Mouse (Mus musculus): ENCODE results near the gene Eef1akmt3. TPM values are rescaled to one million over a fixed set of nuclear protein-coding genes. Genes with fewer than 3 reads are reported as not detected.

The Eef1akmt3 gene
- polyA plus RNA-seq, 1 experiment from 2014 or later: 0.19 TPM

GRCm38 (mm10) chr10:127040569-127041214 lies 621 bp downstream of the Eef1akmt3 start:
- WGBS: 2% methylated on average over 20 of the region's 20 CpGs
- Histone ChIP-seq H3K27me3 (ENCODE audit: control insufficient read depth, insufficient read depth, low read length) (no peaks in the 10 kb centered on the region; the same call in 1 of the 2 replicates), H3K4me3 (ENCODE audit: low read depth, low read length) (peak overlapping the region; percentile 90), H3K4me1 (ENCODE audit: control insufficient read depth, insufficient read depth, low read length) (0 out of 2 replicates have a peak, but pooled peaks cover 4% of the 10 kb centered on the region), H3K4me2 (ENCODE audit: low read depth, severe bottlenecking) (peak overlapping the region; percentile 98), H3K36me3 (ENCODE audit: control insufficient read depth, insufficient read depth, low read length) (no peaks in the 10 kb centered on the region), H3K27ac (replicated peaks; ENCODE audit: low read depth, low read length) (no peak overlapping the region), H3K9me3 (ENCODE audit: control insufficient read depth, low read length) (no peaks in the 10 kb centered on the region), H3K9ac (ENCODE audit: low read length) (peak overlapping the region; percentile 63)
- ATAC-seq (ENCODE audit: insufficient number of reproducible peaks, low FRiP score, low TSS enrichment, low read depth): no peak; the same call in 1 of the 2 replicates
- no peak for DNase-seq (ENCODE audit: low spot score)

GRCm38 (mm10) chr10:127037641-127038040 lies 3.7 kb downstream of the Eef1akmt3 start:
- Histone ChIP-seq H3K4me2 (ENCODE audit: low read depth, severe bottlenecking) (no peak overlapping the region), H3K27ac (replicated peaks; ENCODE audit: low read depth, low read length) (no peak overlapping the region), H3K27me3 (ENCODE audit: control insufficient read depth, insufficient read depth, low read length) (no peaks in the 10 kb centered on the region; the same call in 1 of the 2 replicates), H3K9me3 (ENCODE audit: control insufficient read depth, low read length) (no peaks in the 10 kb centered on the region), H3K4me1 (ENCODE audit: control insufficient read depth, insufficient read depth, low read length) (0 out of 2 replicates have a peak, but pooled peaks cover 4% of the 10 kb centered on the region), H3K4me3 (ENCODE audit: low read depth, low read length) (no peak overlapping the region), H3K9ac (ENCODE audit: low read length) (no peak overlapping the region), H3K36me3 (ENCODE audit: control insufficient read depth, insufficient read depth, low read length) (no peaks in the 10 kb centered on the region)
- ATAC-seq (ENCODE audit: insufficient number of reproducible peaks, low FRiP score, low TSS enrichment, low read depth) (no peak), DNase-seq (ENCODE audit: low spot score) (no peak)
- 75% methylated on average over 12 of the region's 12 CpGs for WGBS

GRCm38 (mm10) chr10:127036273-127036672 lies 5.0 kb downstream of the Eef1akmt3 start:
- ATAC-seq (ENCODE audit: insufficient number of reproducible peaks, low FRiP score, low TSS enrichment, low read depth) (no peak), DNase-seq (ENCODE audit: low spot score) (no peak)
- Histone ChIP-seq H3K4me1 (ENCODE audit: control insufficient read depth, insufficient read depth, low read length) (no peaks in the 10 kb centered on the region), H3K4me2 (ENCODE audit: low read depth, severe bottlenecking) (no peak overlapping the region), H3K27ac (replicated peaks; ENCODE audit: low read depth, low read length) (no peak overlapping the region), H3K36me3 (ENCODE audit: control insufficient read depth, insufficient read depth, low read length) (no peaks in the 10 kb centered on the region), H3K4me3 (ENCODE audit: low read depth, low read length) (no peak overlapping the region), H3K9me3 (ENCODE audit: control insufficient read depth, low read length) (no peaks in the 10 kb centered on the region), H3K9ac (ENCODE audit: low read length) (no peak overlapping the region), H3K27me3 (ENCODE audit: control insufficient read depth, insufficient read depth, low read length) (no peaks in the 10 kb centered on the region; the same call in 1 of the 2 replicates)
- WGBS: 84% methylated on average over 12 of the region's 12 CpGs

GRCm38 (mm10) chr10:127033301-127033741 lies 8.0 kb downstream of the Eef1akmt3 start:
- no peak overlapping the region for H3K27ac ChIP-seq (replicated peaks; ENCODE audit: low read depth, low read length)

GRCm38 (mm10) chr10:127030336-127031296 lies 10.7 kb downstream of the Eef1akmt3 start, which contains the start of gene Tsfm:
Gene Tsfm (minus strand): TSS chr10:127030840.
- Histone ChIP-seq H3K27ac (replicated peaks; ENCODE audit: low read depth, low read length) (peak within 1 kb of the TSS; percentile 56; the same call in 1 of the 2 replicates), H3K9me3 (ENCODE audit: control insufficient read depth, low read length) (no peaks in the 10 kb centered on the region), H3K4me1 (ENCODE audit: control insufficient read depth, insufficient read depth, low read length) (no peaks in the 10 kb centered on the region), H3K36me3 (ENCODE audit: control insufficient read depth, insufficient read depth, low read length) (peaks cover 15% of the 10 kb centered on the region), H3K9ac (ENCODE audit: low read length) (peak within 1 kb of the TSS; percentile 90), H3K4me3 (ENCODE audit: low read depth, low read length) (peak within 1 kb of the TSS; percentile 87), H3K27me3 (ENCODE audit: control insufficient read depth, insufficient read depth, low read length) (no peaks in the 10 kb centered on the region), H3K4me2 (ENCODE audit: low read depth, severe bottlenecking) (peak within 1 kb of the TSS; percentile 69)
- DNase-seq (ENCODE audit: low spot score) (peak; percentile 94), ATAC-seq (ENCODE audit: insufficient number of reproducible peaks, low FRiP score, low TSS enrichment, low read depth) (peak; percentile 80)
- WGBS: 6% methylated on average over 56 of the region's 56 CpGs

More at GRCm38 (mm10) chr10:127033301-127033741, 8.0 kb downstream of the Eef1akmt3 start:
- Histone ChIP-seq H3K9me3 (ENCODE audit: control insufficient read depth, low read length) (no peaks in the 10 kb centered on the region), H3K9ac (ENCODE audit: low read length) (no peak overlapping the region), H3K36me3 (ENCODE audit: control insufficient read depth, insufficient read depth, low read length) (peaks cover 4% of the 10 kb centered on the region), H3K27me3 (ENCODE audit: control insufficient read depth, insufficient read depth, low read length) (no peaks in the 10 kb centered on the region), H3K4me3 (ENCODE audit: low read depth, low read length) (no peak overlapping the region), H3K4me2 (ENCODE audit: low read depth, severe bottlenecking) (no peak overlapping the region), H3K4me1 (ENCODE audit: control insufficient read depth, insufficient read depth, low read length) (no peaks in the 10 kb centered on the region)
- WGBS: 84% methylated on average over 8 of the region's 8 CpGs
- no peak for DNase-seq (ENCODE audit: low spot score)
- ATAC-seq (ENCODE audit: insufficient number of reproducible peaks, low FRiP score, low TSS enrichment, low read depth): no peak

GRCm38 (mm10) chr10:127018422-127018821 lies 22.9 kb downstream of the Eef1akmt3 start:
- Histone ChIP-seq H3K4me1 (ENCODE audit: control insufficient read depth, insufficient read depth, low read length) (0 out of 2 replicates have a peak, but pooled peaks cover 4% of the 10 kb centered on the region), H3K4me3 (ENCODE audit: low read depth, low read length) (no peak overlapping the region), H3K4me2 (ENCODE audit: low read depth, severe bottlenecking) (no peak overlapping the region), H3K27me3 (ENCODE audit: control insufficient read depth, insufficient read depth, low read length) (no peaks in the 10 kb centered on the region), H3K36me3 (ENCODE audit: control insufficient read depth, insufficient read depth, low read length) (peaks cover 4% of the 10 kb centered on the region; the same call in 1 of the 2 replicates), H3K9me3 (ENCODE audit: control insufficient read depth, low read length) (no peaks in the 10 kb centered on the region), H3K9ac (ENCODE audit: low read length) (no peak overlapping the region), H3K27ac (replicated peaks; ENCODE audit: low read depth, low read length) (no peak overlapping the region)
- DNase-seq (ENCODE audit: low spot score) (no peak), ATAC-seq (ENCODE audit: insufficient number of reproducible peaks, low FRiP score, low TSS enrichment, low read depth) (no peak)
- 72% methylated on average over 16 of the region's 16 CpGs for WGBS

GRCm38 (mm10) chr10:127017071-127017470 lies 24.2 kb downstream of the Eef1akmt3 start:
- Histone ChIP-seq H3K4me1 (ENCODE audit: control insufficient read depth, insufficient read depth, low read length) (0 out of 2 replicates have a peak, but pooled peaks cover 4% of the 10 kb centered on the region), H3K9ac (ENCODE audit: low read length) (no peak overlapping the region), H3K4me3 (ENCODE audit: low read depth, low read length) (no peak overlapping the region), H3K27me3 (ENCODE audit: control insufficient read depth, insufficient read depth, low read length) (no peaks in the 10 kb centered on the region), H3K36me3 (ENCODE audit: control insufficient read depth, insufficient read depth, low read length) (no peaks in the 10 kb centered on the region), H3K27ac (replicated peaks; ENCODE audit: low read depth, low read length) (no peak overlapping the region), H3K9me3 (ENCODE audit: control insufficient read depth, low read length) (no peaks in the 10 kb centered on the region), H3K4me2 (ENCODE audit: low read depth, severe bottlenecking) (no peak overlapping the region)
- no peak for DNase-seq (ENCODE audit: low spot score)
- 14% methylated on average over 2 of the region's 2 CpGs for WGBS
- ATAC-seq (ENCODE audit: insufficient number of reproducible peaks, low FRiP score, low TSS enrichment, low read depth): 0 out of 2 replicates have a peak, but pooled peaks have one; percentile 20

GRCm38 (mm10) chr10:127016488-127016887 lies 24.8 kb downstream of the Eef1akmt3 start:
- WGBS: 62% methylated on average over 5 of the region's 5 CpGs
- H3K4me3 ChIP-seq (ENCODE audit: low read depth, low read length): no peak overlapping the region
- H3K4me1 ChIP-seq (ENCODE audit: control insufficient read depth, insufficient read depth, low read length): 0 out of 2 replicates have a peak, but pooled peaks cover 4% of the 10 kb centered on the region
- no peak overlapping the region for H3K4me2 ChIP-seq (ENCODE audit: low read depth, severe bottlenecking)
- no peak overlapping the region for H3K9ac ChIP-seq (ENCODE audit: low read length)
- H3K27me3 ChIP-seq (ENCODE audit: control insufficient read depth, insufficient read depth, low read length): no peaks in the 10 kb centered on the region
- no peaks in the 10 kb centered on the region for H3K9me3 ChIP-seq (ENCODE audit: control insufficient read depth, low read length)
- no peaks in the 10 kb centered on the region for H3K36me3 ChIP-seq (ENCODE audit: control insufficient read depth, insufficient read depth, low read length)
- DNase-seq (ENCODE audit: low spot score): peak; percentile 53
- peak; percentile 51; the same call in 1 of the 2 replicates for ATAC-seq (ENCODE audit: insufficient number of reproducible peaks, low FRiP score, low TSS enrichment, low read depth)
- H3K27ac ChIP-seq (replicated peaks; ENCODE audit: low read depth, low read length): no peak overlapping the region
